Mouse (Mus musculus): ENCODE results near the gene Usp20. TPM values are rescaled to one million over a fixed set of nuclear protein-coding genes. Genes with fewer than 3 reads are reported as not detected.

Gene Usp20
- polyA plus RNA-seq, 1 experiment from 2014 or later: 22.7 TPM

GRCm38 (mm10) chr2:31053426-31053825, 71.3 kb downstream of the Usp20 start:
- Histone ChIP-seq H3K36me3 (peaks cover 73% of the 10 kb centered on the region), H3K9me3 (replicated peaks) (no peaks in the 10 kb centered on the region), H3K9ac (no peak overlapping the region), H3K27me3 (no peaks in the 10 kb centered on the region), H3K4me1 (no peaks in the 10 kb centered on the region), H3K4me3 (replicated peaks) (no peak overlapping the region), H3K4me2 (no peak overlapping the region), H3K27ac (no peak overlapping the region)
- ATAC-seq (replicated peaks; ENCODE audit: low FRiP score): no peak
- 93% methylated on average over 13 of the region's 13 CpGs for WGBS

DNA sequence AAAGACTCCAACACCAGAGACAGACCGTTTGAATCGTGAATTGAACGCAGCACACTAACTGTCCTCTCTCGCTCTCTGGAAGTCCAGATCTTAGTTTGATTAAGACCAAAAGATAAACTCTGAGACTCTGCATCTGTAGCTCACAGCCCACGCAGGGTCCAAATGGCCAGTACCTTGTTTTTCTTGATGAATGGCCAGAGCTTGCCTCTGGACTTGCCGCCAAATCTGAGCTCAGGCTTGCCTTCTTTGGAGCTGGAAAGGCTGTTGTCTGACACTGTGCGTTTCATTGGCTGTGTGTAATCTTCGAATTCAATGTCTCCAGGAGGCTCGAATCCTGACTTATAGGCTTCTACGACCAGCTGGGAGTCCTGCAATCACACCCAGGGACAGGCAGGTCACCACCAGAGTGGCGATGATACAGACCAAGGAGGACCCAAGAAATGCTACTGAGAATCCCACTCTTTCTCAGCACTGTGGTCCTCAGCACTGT, 71.8 kb downstream of the Usp20 start:
- no peak overlapping the region for H3K4me2 ChIP-seq
- peaks cover 77% of the 10 kb centered on the region for H3K36me3 ChIP-seq
- H3K27me3 ChIP-seq: no peaks in the 10 kb centered on the region
- no peaks in the 10 kb centered on the region for H3K4me1 ChIP-seq
- H3K4me3 ChIP-seq (replicated peaks): no peak overlapping the region
- WGBS: 81% methylated on average over 11 of the region's 11 CpGs
- H3K9ac ChIP-seq: no peak overlapping the region
- no peak overlapping the region for H3K27ac ChIP-seq
- H3K9me3 ChIP-seq (replicated peaks): no peaks in the 10 kb centered on the region
- no peak for ATAC-seq (replicated peaks; ENCODE audit: low FRiP score)

DNA sequence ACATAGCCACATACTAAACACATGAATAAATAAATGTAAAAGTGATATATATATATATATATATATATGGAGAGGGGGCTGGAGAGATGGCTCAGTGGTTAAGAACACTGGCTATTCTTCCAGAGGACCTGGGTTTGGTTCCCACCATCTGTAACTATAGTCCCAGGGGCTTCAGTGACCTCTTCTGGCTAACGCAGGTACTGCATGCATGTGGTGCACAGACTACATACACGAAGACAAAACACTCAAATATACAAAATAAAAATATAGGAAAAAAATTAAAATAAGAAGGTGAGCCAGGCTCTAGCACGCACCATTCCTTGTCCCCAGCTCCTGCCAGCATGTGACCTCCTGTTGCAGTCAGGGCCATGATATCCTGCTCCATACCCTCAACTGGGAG, 74.0 kb downstream of the Usp20 start:
- no peak for ATAC-seq (replicated peaks; ENCODE audit: low FRiP score)

GRCm38 (mm10) chr2:31057549-31058177, 75.6 kb downstream of the Usp20 start:
- ATAC-seq (replicated peaks; ENCODE audit: low FRiP score): no peak
- H3K9ac ChIP-seq: no peak overlapping the region
- H3K4me2 ChIP-seq: no peak overlapping the region
- 76% methylated on average over 6 of the region's 6 CpGs for WGBS
- peaks cover 67% of the 10 kb centered on the region for H3K36me3 ChIP-seq
- H3K27ac ChIP-seq: no peak overlapping the region
- no peak overlapping the region for H3K4me3 ChIP-seq (replicated peaks)
- no peaks in the 10 kb centered on the region for H3K27me3 ChIP-seq
- no peaks in the 10 kb centered on the region for H3K9me3 ChIP-seq (replicated peaks)
- H3K4me1 ChIP-seq: no peaks in the 10 kb centered on the region

More for the DNA sequence above, 74.0 kb downstream of the Usp20 start:
- Histone ChIP-seq H3K9ac (no peak overlapping the region), H3K4me2 (no peak overlapping the region), H3K4me1 (no peaks in the 10 kb centered on the region), H3K4me3 (replicated peaks) (no peak overlapping the region), H3K36me3 (peaks cover 79% of the 10 kb centered on the region), H3K9me3 (replicated peaks) (no peaks in the 10 kb centered on the region), H3K27me3 (no peaks in the 10 kb centered on the region), H3K27ac (no peak overlapping the region)
- WGBS: 96% methylated on average over 3 of the region's 3 CpGs

DNA sequence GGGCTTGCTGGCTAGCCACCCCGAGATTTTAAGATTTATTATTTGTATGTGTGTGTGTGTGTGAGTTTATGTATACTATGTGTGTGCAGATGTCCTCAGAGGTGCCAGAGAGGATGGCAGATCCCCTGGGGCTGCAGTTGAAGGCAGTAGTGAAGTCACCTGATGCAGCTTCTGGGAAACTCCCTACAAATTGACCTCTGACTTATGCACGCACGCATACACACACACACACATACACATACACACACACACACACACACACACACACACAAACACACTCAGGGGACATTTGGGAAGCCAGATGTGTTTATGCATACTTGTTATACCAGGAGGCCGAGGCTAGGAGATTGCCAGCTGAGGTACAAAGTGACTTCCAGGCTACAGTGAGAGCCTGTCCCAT, 76.4 kb downstream of the Usp20 start:
- Histone ChIP-seq H3K9me3 (replicated peaks) (no peaks in the 10 kb centered on the region), H3K27ac (no peak overlapping the region), H3K27me3 (no peaks in the 10 kb centered on the region), H3K4me2 (no peak overlapping the region), H3K9ac (no peak overlapping the region), H3K4me3 (replicated peaks) (no peak overlapping the region), H3K4me1 (no peaks in the 10 kb centered on the region), H3K36me3 (peaks cover 65% of the 10 kb centered on the region)
- 89% methylated on average over 4 of the region's 4 CpGs for WGBS
- ATAC-seq (replicated peaks; ENCODE audit: low FRiP score): no peak

DNA sequence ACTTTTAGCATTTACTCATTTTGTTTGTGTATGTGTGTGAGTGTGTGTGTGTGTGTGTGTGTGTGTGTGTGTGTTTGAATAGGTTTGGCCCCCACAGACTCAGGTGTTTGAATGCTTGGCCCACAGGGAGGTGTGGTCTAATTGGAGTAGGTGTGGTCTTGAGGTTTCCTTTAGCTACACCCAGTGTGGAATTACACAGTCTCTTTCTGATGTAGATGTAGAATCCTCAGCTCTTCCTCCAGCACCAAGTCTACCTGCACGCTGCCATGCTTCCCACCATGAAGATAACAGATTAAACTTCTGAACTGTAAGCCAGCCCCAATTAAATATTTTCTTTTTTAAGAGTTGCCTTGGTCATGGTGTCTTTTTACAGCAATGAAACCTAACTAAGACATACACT, 78.2 kb downstream of the Usp20 start:
- Histone ChIP-seq H3K27ac (no peak overlapping the region), H3K9ac (no peak overlapping the region), H3K36me3 (peaks cover 51% of the 10 kb centered on the region), H3K4me1 (no peaks in the 10 kb centered on the region), H3K4me2 (no peak overlapping the region), H3K27me3 (no peaks in the 10 kb centered on the region), H3K4me3 (replicated peaks) (no peak overlapping the region), H3K9me3 (replicated peaks) (no peaks in the 10 kb centered on the region)
- 88% methylated on average over 1 of the region's 1 CpGs for WGBS
- ATAC-seq (replicated peaks; ENCODE audit: low FRiP score): no peak

DNA sequence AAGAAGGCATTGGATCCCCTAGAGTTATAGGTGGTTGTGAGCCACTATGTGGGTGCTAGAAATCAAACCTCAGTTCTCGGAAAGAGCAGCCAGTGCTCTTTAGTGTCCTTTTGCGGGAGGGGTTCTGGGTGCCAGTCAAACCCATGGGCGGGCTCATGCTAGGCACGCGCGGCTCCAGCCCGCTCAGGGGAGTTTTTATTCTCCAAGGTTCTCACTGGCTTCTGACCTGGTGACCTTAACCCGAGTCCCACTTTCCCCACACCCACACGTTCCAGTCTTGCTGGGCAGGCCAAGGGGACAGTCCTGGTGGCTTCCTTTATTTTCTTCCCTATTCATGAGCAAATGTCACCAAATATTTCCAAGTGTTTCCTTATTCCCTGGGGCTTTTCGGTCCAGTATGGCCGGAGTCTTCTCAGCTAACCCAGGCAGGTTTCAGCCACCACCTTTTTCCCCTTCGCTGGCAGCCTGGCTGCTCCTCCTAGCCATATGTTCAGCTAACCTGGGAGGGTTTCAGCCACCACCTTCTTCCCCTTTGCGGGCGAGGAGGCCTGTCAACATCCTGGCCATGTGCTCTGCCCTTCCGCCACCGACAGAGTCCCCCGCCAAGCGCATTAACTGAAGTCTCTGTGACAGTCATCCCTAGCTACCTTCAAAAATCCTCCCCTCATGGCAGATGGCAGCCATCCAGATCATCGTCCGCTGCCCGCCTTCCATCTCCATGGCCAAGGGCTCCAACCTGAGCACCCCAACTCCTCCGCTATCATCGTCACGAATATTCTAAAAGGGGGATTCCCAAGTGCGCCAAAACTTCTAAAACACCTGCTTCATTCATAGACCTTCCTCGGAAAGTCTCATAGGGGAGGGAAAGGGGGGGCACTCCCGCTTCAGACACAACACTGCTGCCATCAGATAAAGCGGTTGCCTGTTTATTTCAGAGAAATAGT, 79.0 kb downstream of the Usp20 start:
- Histone ChIP-seq H3K27me3 (no peaks in the 10 kb centered on the region), H3K27ac (no peak overlapping the region), H3K9me3 (replicated peaks) (no peaks in the 10 kb centered on the region), H3K4me2 (no peak overlapping the region), H3K4me3 (replicated peaks) (no peak overlapping the region), H3K36me3 (peaks cover 43% of the 10 kb centered on the region), H3K9ac (no peak overlapping the region), H3K4me1 (no peaks in the 10 kb centered on the region)
- no peak for ATAC-seq (replicated peaks; ENCODE audit: low FRiP score)
- 86% methylated on average over 28 of the region's 28 CpGs for WGBS

DNA sequence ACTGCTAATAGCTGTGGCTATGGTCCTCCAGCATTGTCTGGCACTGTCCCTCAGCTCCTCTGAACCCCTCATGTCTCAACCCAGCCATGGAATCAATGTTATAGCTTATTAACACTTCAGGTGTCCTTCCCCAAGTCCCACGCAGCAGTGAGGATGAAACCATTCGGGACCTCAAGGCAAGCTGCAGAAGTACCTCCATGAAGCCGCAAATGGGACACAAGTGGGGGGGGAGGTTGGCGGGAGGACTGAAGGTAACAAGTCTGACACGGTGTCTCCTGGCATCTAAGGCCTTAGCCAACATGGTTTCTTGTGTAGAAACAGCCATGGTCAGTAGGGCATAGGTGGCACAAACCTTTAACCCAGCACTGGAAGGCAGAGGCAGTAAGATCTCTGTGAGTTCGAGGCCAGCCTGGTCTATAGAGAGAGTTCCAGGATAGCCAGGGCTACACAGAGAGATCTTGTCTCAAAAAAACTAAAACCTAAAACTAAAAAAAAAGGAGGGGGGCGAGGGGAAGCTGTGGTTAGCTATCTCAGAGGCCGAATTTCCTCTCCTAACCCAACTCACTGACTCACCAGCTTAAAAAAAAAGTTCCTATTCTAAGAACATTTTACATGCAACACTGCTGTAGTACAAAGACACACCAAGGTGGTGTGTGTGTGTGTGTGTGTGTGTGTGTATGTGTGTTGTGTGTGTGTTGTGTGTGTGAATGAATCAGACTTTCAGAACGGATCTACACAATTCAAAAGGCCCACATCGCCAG, 80.0 kb downstream of the Usp20 start:
- Histone ChIP-seq H3K4me1 (peaks cover 3% of the 10 kb centered on the region; the same call in 1 of the 2 replicates), H3K9ac (no peak overlapping the region), H3K36me3 (peaks cover 33% of the 10 kb centered on the region), H3K4me2 (no peak overlapping the region), H3K27ac (no peak overlapping the region), H3K27me3 (no peaks in the 10 kb centered on the region), H3K9me3 (replicated peaks) (no peaks in the 10 kb centered on the region), H3K4me3 (replicated peaks) (no peak overlapping the region)
- ATAC-seq (replicated peaks; ENCODE audit: low FRiP score): no peak
- 92% methylated on average over 10 of the region's 10 CpGs for WGBS

GRCm38 (mm10) chr2:31066019-31066789, 84.1 kb downstream of the Usp20 start:
- H3K9me3 ChIP-seq (replicated peaks): no peaks in the 10 kb centered on the region
- no peak overlapping the region for H3K27ac ChIP-seq
- H3K36me3 ChIP-seq: peaks cover 7% of the 10 kb centered on the region; the same call in 1 of the 2 replicates
- H3K4me1 ChIP-seq: peaks cover 30% of the 10 kb centered on the region
- WGBS: 85% methylated on average over 11 of the region's 11 CpGs
- ATAC-seq (replicated peaks; ENCODE audit: low FRiP score): no peak
- H3K4me3 ChIP-seq (replicated peaks): no peak overlapping the region
- no peak overlapping the region for H3K4me2 ChIP-seq
- H3K27me3 ChIP-seq: no peaks in the 10 kb centered on the region
- no peak overlapping the region for H3K9ac ChIP-seq

GRCm38 (mm10) chr2:31067059-31067595, 85.0 kb downstream of the Usp20 start:
- no peak overlapping the region for H3K4me2 ChIP-seq
- no peak for ATAC-seq (replicated peaks; ENCODE audit: low FRiP score)
- H3K9me3 ChIP-seq (replicated peaks): no peaks in the 10 kb centered on the region
- H3K9ac ChIP-seq: no peak overlapping the region
- H3K27me3 ChIP-seq: no peaks in the 10 kb centered on the region
- H3K36me3 ChIP-seq: peaks cover 14% of the 10 kb centered on the region
- no peak overlapping the region for H3K4me3 ChIP-seq (replicated peaks)
- H3K4me1 ChIP-seq: peaks cover 30% of the 10 kb centered on the region
- peak overlapping the region; percentile 42; the same call in 1 of the 2 replicates for H3K27ac ChIP-seq
- 87% methylated on average over 13 of the region's 13 CpGs for WGBS

DNA sequence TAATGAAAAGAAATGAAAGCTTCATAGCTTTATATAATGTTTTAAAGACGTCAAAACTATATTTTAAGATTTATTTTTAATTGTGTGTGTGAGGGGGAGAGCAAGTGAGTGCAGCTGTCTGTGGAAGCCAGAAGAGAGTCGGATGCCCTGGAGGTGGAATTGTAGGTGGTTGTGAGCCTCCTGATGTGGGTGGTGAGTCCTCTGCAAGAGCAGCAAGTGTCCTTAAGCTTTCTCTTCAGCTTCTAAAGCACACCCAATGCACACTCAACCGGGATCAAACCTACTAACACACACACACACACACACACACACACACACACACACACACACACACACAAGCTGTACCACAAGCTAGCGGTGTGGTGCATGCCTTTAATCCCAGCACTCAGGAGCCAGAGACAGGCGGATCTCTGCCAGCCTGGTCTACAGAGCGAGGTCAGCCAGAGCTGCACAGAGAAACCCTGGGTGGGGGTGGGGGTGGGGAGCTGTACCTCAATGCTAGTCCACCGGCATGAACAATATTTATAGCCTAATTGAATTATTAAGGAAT, 85.7 kb downstream of the Usp20 start:
- Histone ChIP-seq H3K9me3 (replicated peaks) (no peaks in the 10 kb centered on the region), H3K27me3 (no peaks in the 10 kb centered on the region), H3K4me1 (peaks cover 30% of the 10 kb centered on the region), H3K9ac (no peak overlapping the region), H3K4me3 (replicated peaks) (no peak overlapping the region), H3K36me3 (peaks cover 20% of the 10 kb centered on the region), H3K4me2 (no peak overlapping the region), H3K27ac (peak overlapping the region; percentile 95)
- ATAC-seq (replicated peaks; ENCODE audit: low FRiP score): 0 out of 2 replicates have a peak, but pooled peaks have one; percentile 52
- 66% methylated on average over 7 of the region's 7 CpGs for WGBS

All from kidney, embryonic 15.5 days (tissue).